11 mouse cellular contexts compared by ENCODE assay signal in genomic region chr2:130576564-130576963, GRCm38 (mm10). TPM values are rescaled to one million over a fixed set of nuclear protein-coding genes. Genes with fewer than 3 reads are reported as not detected.
DNase-seq lines count a peak whose midpoint lies in the region; ATAC-seq and TF ChIP-seq lines count a peak whose summit lies in the region.
"Not testable (repeated sequence)": the region's sequence is repeated elsewhere in the genome, so short reads cannot be mapped to it uniquely, and the experiment has no call there.
"Had no signal": no experiment of that assay in that cellular context is flagged by ENCODE, and none has a peak within 500 bp of the region (broad histone marks: within the 10 kb centered on the region; RNA-seq: fewer than 3 reads in every experiment).

No protein-coding gene starts in this region.

- H3K9ac ChIP-seq in embryonic facial prominence, embryonic 13.5 days: peak overlapping the region; percentile 57
- H3K9ac ChIP-seq in hindbrain, postnatal 0 days (replicated peaks; ENCODE audit: low read length); neural tube, embryonic 11.5 days (ENCODE audit: low read length): not testable (repeated sequence)

- peak overlapping the region; percentile 22; the same call in 1 of the 2 replicates for H3K4me3 ChIP-seq in brown adipose tissue, adult 24 weeks (ENCODE audit: insufficient read depth, low read depth, low read length)
- peak overlapping the region; percentile 37 for H3K4me3 ChIP-seq in embryonic facial prominence, embryonic 13.5 days
- H3K4me3 ChIP-seq in heart, embryonic 10.5 days: peak overlapping the region; percentile 52
- H3K4me3 ChIP-seq in hindbrain, postnatal 0 days (ENCODE audit: low read length): peak overlapping the region; percentile 19
- H3K4me3 ChIP-seq in layer of hippocampus, adult 2 months: peak overlapping the region; percentile 34; the same call in 1 of the 2 replicates
- H3K4me3 ChIP-seq in lung, adult 2 months (replicated peaks; ENCODE audit: extremely low read depth, low read depth, low read length): not testable (repeated sequence)
- H3K4me3 ChIP-seq in neural tube, embryonic 11.5 days (ENCODE audit: low read depth, low read length): peak overlapping the region; percentile 23; the same call in 1 of the 2 replicates

- not testable (repeated sequence) for DNase-seq in heart, embryonic 10.5 days (ENCODE audit: low spot score); layer of hippocampus, adult 2 months (ENCODE audit: low spot score in 2 of 2); neural tube, embryonic 11.5 days (ENCODE audit: low spot score)
- peak; percentile 2 for DNase-seq in hindbrain, postnatal 0 days (ENCODE audit: low spot score)
- DNase-seq in lung, adult 2 months: peak; percentile 10

- not testable (repeated sequence) for TF ChIP-seq CTCF in hindbrain, postnatal 0 days (IDR thresholded peaks at IDR 0.05; ENCODE audit: low read depth); layer of hippocampus, adult 2 months (conservative IDR thresholded peaks at IDR 0.05); lung, adult 2 months (IDR thresholded peaks at IDR 0.05; ENCODE audit: insufficient read depth, low read length)

- TF ChIP-seq POLR2A in lung, adult 2 months (IDR thresholded peaks at IDR 0.05; ENCODE audit: borderline replicate concordance, extremely low read depth, low read depth, low read length): not testable (repeated sequence)

- H3K27ac ChIP-seq in brown adipose tissue, adult 24 weeks (replicated peaks; ENCODE audit: low read depth, low read length); embryonic facial prominence, embryonic 13.5 days; heart, embryonic 10.5 days; hindbrain, postnatal 0 days; layer of hippocampus, adult 2 months; neural tube, embryonic 11.5 days (ENCODE audit: low read depth, low read length): not testable (repeated sequence)

- not testable (repeated sequence) for H3K9me3 ChIP-seq in embryonic facial prominence, embryonic 13.5 days; heart, embryonic 10.5 days; hindbrain, postnatal 0 days (ENCODE audit: low read length); neural tube, embryonic 11.5 days (ENCODE audit: control insufficient read depth, low read length)

- not testable (repeated sequence) for H3K36me3 ChIP-seq in embryonic facial prominence, embryonic 13.5 days; heart, embryonic 10.5 days; hindbrain, postnatal 0 days (ENCODE audit: insufficient read depth, low read length); neural tube, embryonic 11.5 days (ENCODE audit: control insufficient read depth, insufficient read depth, low read length)

- peak overlapping the region; percentile 62 for H3K4me2 ChIP-seq in embryonic facial prominence, embryonic 13.5 days
- H3K4me2 ChIP-seq in hindbrain, postnatal 0 days (ENCODE audit: low read depth, low read length): peak overlapping the region; percentile 49
- H3K4me2 ChIP-seq in neural tube, embryonic 11.5 days (ENCODE audit: low read depth): peak overlapping the region; percentile 31

- H3K4me1 ChIP-seq in brown adipose tissue, adult 24 weeks (ENCODE audit: control insufficient read depth, insufficient read depth, insufficient read length, low read length); lung, adult 2 months (ENCODE audit: control insufficient read depth, insufficient read depth, low read length); neural tube, embryonic 11.5 days (ENCODE audit: control insufficient read depth, insufficient read depth, low read length): not testable (repeated sequence)
- H3K4me1 ChIP-seq in embryonic facial prominence, embryonic 13.5 days: peaks cover 29% of the 10 kb centered on the region
- peaks cover 35% of the 10 kb centered on the region for H3K4me1 ChIP-seq in heart, embryonic 10.5 days
- peaks cover 13% of the 10 kb centered on the region for H3K4me1 ChIP-seq in hindbrain, postnatal 0 days (ENCODE audit: insufficient read depth, low read length)

- WGBS in embryonic facial prominence, embryonic 13.5 days: 2% methylated on average over 29 of the region's 32 CpGs
- 2% methylated on average over 32 of the region's 32 CpGs for WGBS in heart, embryonic 10.5 days
- 2% methylated on average over 27 of the region's 32 CpGs for WGBS in hindbrain, postnatal 0 days
- 10% methylated on average over 32 of the region's 32 CpGs for WGBS in lung, adult 2 months
- 2% methylated on average over 32 of the region's 32 CpGs for WGBS in neural tube, embryonic 11.5 days

- H3K27me3 ChIP-seq in embryonic facial prominence, embryonic 13.5 days: peaks cover 76% of the 10 kb centered on the region
- peaks cover 91% of the 10 kb centered on the region for H3K27me3 ChIP-seq in heart, embryonic 10.5 days (ENCODE audit: insufficient read depth, poor library complexity, severe bottlenecking)
- H3K27me3 ChIP-seq in hindbrain, postnatal 0 days (ENCODE audit: insufficient read depth, low read length): peaks cover 48% of the 10 kb centered on the region
- H3K27me3 ChIP-seq in neural tube, embryonic 11.5 days (ENCODE audit: control insufficient read depth, insufficient read depth, low read length): peaks cover 65% of the 10 kb centered on the region

- not testable (repeated sequence) for ATAC-seq in embryonic facial prominence, embryonic 13.5 days (ENCODE audit: insufficient number of reproducible peaks, insufficient read depth, low FRiP score, low TSS enrichment, low read depth); hindbrain, postnatal 0 days; neural tube, embryonic 11.5 days (ENCODE audit: insufficient read depth, low FRiP score, low TSS enrichment)

RNA-seq across cellular contexts. Expression of gene Oxt, which starts 0.6 kb away (rescaled TPM):
- polyA plus RNA-seq in brown adipose tissue, adult 24 weeks (2012; ENCODE audit: insufficient read depth, insufficient read length, missing spikeins): not detected in 2 replicates
- polyA plus RNA-seq in embryonic facial prominence, embryonic 13.5 days (2015; fragmentation: Nextera tagmentation; extraction: Ambion mirVana): not detected in 2 replicates
- polyA plus RNA-seq in heart, embryonic 10.5 days (2016; fragmentation: Nextera tagmentation; extraction: Ambion mirVana): not detected in 2 replicates
- 4.9 TPM in 1 of 2 replicates, not detected in the other for total RNA-seq in hindbrain, postnatal 0 days (2014; rRNA removed)
- not detected in 2 replicates for polyA plus RNA-seq in hindbrain, postnatal 0 days (2015; fragmentation: Nextera tagmentation; extraction: Ambion mirVana)
- total RNA-seq in layer of hippocampus, adult 2 months (2021): not detected
- 0.28 TPM in 1 of 2 replicates, not detected in the other for polyA plus RNA-seq in lung, adult 2 months (2012; rRNA removed)
- polyA plus RNA-seq in neural tube, embryonic 11.5 days (2014; fragmentation: Nextera tagmentation; extraction: Ambion mirVana): 0.48 TPM in 1 of 2 replicates, not detected in the other
- total RNA-seq: CH12.LX had no signal
- polyA plus RNA-seq: activated CD4-positive, CD25-positive, alpha-beta regulatory T cell, adult 4 months; gonadal fat pad, adult 2 months; macrophage had no signal

RNA-seq across cellular contexts. Expression of gene Avp, which starts 5.8 kb away (rescaled TPM):
- not detected in 2 replicates for polyA plus RNA-seq in brown adipose tissue, adult 24 weeks (2012; ENCODE audit: insufficient read depth, insufficient read length, missing spikeins)
- not detected in 2 replicates for polyA plus RNA-seq in embryonic facial prominence, embryonic 13.5 days (2015; fragmentation: Nextera tagmentation; extraction: Ambion mirVana)
- 0.33 and 1.2 TPM in 2 replicates for polyA plus RNA-seq in heart, embryonic 10.5 days (2016; fragmentation: Nextera tagmentation; extraction: Ambion mirVana)
- total RNA-seq in hindbrain, postnatal 0 days (2014; rRNA removed): 0.78 and 1.5 TPM in 2 replicates
- 0.45 and 0.73 TPM in 2 replicates for polyA plus RNA-seq in hindbrain, postnatal 0 days (2015; fragmentation: Nextera tagmentation; extraction: Ambion mirVana)
- total RNA-seq in layer of hippocampus, adult 2 months (2021): 1 to 10 TPM; 2.1 to 2.6 TPM
- 0.26 TPM in 1 of 2 replicates, not detected in the other for polyA plus RNA-seq in lung, adult 2 months (2012; rRNA removed)
- not detected in 2 replicates for polyA plus RNA-seq in neural tube, embryonic 11.5 days (2014; fragmentation: Nextera tagmentation; extraction: Ambion mirVana)
- total RNA-seq: CH12.LX had no signal
- polyA plus RNA-seq: activated CD4-positive, CD25-positive, alpha-beta regulatory T cell, adult 4 months; gonadal fat pad, adult 2 months; macrophage had no signal

RNA-seq across cellular contexts. Expression of gene Mrps26, which starts 13.0 kb away (rescaled TPM):
- polyA plus RNA-seq in brown adipose tissue, adult 24 weeks (2012; ENCODE audit: insufficient read depth, insufficient read length, missing spikeins): 40.2 and 51.0 TPM in 2 replicates
- 76.0 and 89.4 TPM in 2 replicates for polyA plus RNA-seq in embryonic facial prominence, embryonic 13.5 days (2015; fragmentation: Nextera tagmentation; extraction: Ambion mirVana)
- 91.5 and 105 TPM in 2 replicates for polyA plus RNA-seq in heart, embryonic 10.5 days (2016; fragmentation: Nextera tagmentation; extraction: Ambion mirVana)
- 67.7 and 75.4 TPM in 2 replicates for total RNA-seq in hindbrain, postnatal 0 days (2014; rRNA removed)
- polyA plus RNA-seq in hindbrain, postnatal 0 days (2015; fragmentation: Nextera tagmentation; extraction: Ambion mirVana): 115 and 120 TPM in 2 replicates
- 10 to 100 TPM; 82.5 to 86.7 TPM for total RNA-seq in layer of hippocampus, adult 2 months (2021)
- 46.3 and 66.6 TPM in 2 replicates for polyA plus RNA-seq in lung, adult 2 months (2012; rRNA removed)
- polyA plus RNA-seq in neural tube, embryonic 11.5 days (2014; fragmentation: Nextera tagmentation; extraction: Ambion mirVana): 77.0 and 85.8 TPM in 2 replicates

RNA-seq across cellular contexts. Expression of gene Fastkd5, which starts 53.3 kb away (rescaled TPM):
- 6.1 and 7.4 TPM in 2 replicates for polyA plus RNA-seq in brown adipose tissue, adult 24 weeks (2012; ENCODE audit: insufficient read depth, insufficient read length, missing spikeins)
- polyA plus RNA-seq in embryonic facial prominence, embryonic 13.5 days (2015; fragmentation: Nextera tagmentation; extraction: Ambion mirVana): 14.7 and 16.2 TPM in 2 replicates
- polyA plus RNA-seq in heart, embryonic 10.5 days (2016; fragmentation: Nextera tagmentation; extraction: Ambion mirVana): 18.9 and 19.6 TPM in 2 replicates
- 7.0 and 7.9 TPM in 2 replicates for total RNA-seq in hindbrain, postnatal 0 days (2014; rRNA removed)
- polyA plus RNA-seq in hindbrain, postnatal 0 days (2015; fragmentation: Nextera tagmentation; extraction: Ambion mirVana): 6.0 and 6.6 TPM in 2 replicates
- total RNA-seq in layer of hippocampus, adult 2 months (2021): 1 to 10 TPM; 8.8 to 8.9 TPM
- 1.1 and 2.1 TPM in 2 replicates for polyA plus RNA-seq in lung, adult 2 months (2012; rRNA removed)
- 20.4 and 21.8 TPM in 2 replicates for polyA plus RNA-seq in neural tube, embryonic 11.5 days (2014; fragmentation: Nextera tagmentation; extraction: Ambion mirVana)

RNA-seq across cellular contexts. Expression of gene Ubox5, which starts 53.3 kb away (rescaled TPM):
- polyA plus RNA-seq in brown adipose tissue, adult 24 weeks (2012; ENCODE audit: insufficient read depth, insufficient read length, missing spikeins): 3.3 and 3.6 TPM in 2 replicates
- polyA plus RNA-seq in embryonic facial prominence, embryonic 13.5 days (2015; fragmentation: Nextera tagmentation; extraction: Ambion mirVana): 13.2 and 14.2 TPM in 2 replicates
- polyA plus RNA-seq in heart, embryonic 10.5 days (2016; fragmentation: Nextera tagmentation; extraction: Ambion mirVana): 10.8 and 14.2 TPM in 2 replicates
- total RNA-seq in hindbrain, postnatal 0 days (2014; rRNA removed): 6.8 TPM in 2 replicates
- 5.9 and 6.2 TPM in 2 replicates for polyA plus RNA-seq in hindbrain, postnatal 0 days (2015; fragmentation: Nextera tagmentation; extraction: Ambion mirVana)
- 10 to 100 TPM; 11.0 to 11.7 TPM for total RNA-seq in layer of hippocampus, adult 2 months (2021)
- 4.7 and 6.0 TPM in 2 replicates for polyA plus RNA-seq in lung, adult 2 months (2012; rRNA removed)
- polyA plus RNA-seq in neural tube, embryonic 11.5 days (2014; fragmentation: Nextera tagmentation; extraction: Ambion mirVana): 19.1 and 21.6 TPM in 2 replicates
